Mouse (Mus musculus) heart, adult 18-20 months (tissue): ENCODE data around the gene Fbxo6. TPM values are rescaled to one million over a fixed set of nuclear protein-coding genes. Genes with fewer than 3 reads are reported as not detected.

Experiments
- DNase-seq, 2 experiments: peaks; one replicate each; pipeline ENCODE4 v3.0.0; 2021 to 2022; ENCODE audit warnings: mixed read lengths in 1 of 2
- total RNA-seq, 2 experiments: library from RNA; stranded (reverse); gene quantifications; 2 replicates each; pipeline ENCODE4 v1.2.3; 2021

Gene Fbxo6
- total RNA-seq, 2 experiments from 2014 or later = 41.0 to 42.1 TPM

DNA sequence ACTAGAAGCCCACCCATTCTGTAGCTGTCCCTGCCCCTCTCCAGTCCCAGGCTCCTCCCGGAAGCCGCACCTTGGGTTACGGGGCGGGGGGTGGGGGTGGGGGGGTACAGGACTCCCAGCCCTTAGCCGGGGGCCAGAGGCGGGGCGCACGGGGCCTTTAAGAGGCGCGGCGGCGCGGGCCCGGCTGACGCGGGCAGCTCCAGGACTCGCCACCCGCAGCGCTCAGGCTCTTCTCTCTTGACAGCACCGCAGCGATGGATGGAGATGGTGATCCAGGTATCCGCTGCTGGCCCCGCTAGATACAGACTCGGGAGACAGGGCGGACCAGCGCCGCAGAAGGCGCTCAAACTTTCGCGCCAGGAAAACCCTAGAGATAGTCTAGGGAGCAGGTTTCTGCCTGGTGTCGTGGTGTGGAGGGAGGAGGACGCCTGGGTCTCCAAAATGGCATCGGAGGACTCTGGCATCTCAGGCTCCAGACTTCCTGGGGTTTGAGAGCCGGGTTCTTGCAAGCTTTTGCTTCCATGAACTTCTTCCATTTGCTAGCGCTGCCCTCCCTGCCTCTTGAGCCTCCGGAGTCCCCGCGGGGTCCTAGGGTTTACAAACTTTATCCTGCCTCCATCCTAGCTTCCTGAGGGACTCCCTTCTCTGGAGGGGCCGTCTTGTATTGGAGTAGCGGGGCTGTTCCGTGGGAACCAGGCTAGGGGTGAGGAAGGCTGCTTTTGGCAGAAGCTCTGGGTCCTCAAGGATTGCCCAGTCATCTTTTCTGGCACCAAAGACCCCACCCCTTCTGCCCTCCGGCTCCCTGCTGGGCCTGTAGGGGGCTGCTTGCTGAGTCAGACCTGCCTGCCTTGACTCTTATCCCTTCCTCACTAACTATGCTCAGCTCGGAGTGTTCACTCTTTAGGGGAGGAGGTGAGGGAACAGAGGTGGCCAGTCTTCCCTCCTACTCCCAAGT lies 8.8 kb upstream of the Fbxo6 start, which contains the start of the genes Fbxo44 and Fbxo2:
TSS of gene Fbxo44 (minus strand) at position 47 of the 955 bp plus-strand sequence.
TSS of gene Fbxo2 (plus strand) at position 186 of the 955 bp plus-strand sequence.
- no peak for DNase-seq

DNA sequence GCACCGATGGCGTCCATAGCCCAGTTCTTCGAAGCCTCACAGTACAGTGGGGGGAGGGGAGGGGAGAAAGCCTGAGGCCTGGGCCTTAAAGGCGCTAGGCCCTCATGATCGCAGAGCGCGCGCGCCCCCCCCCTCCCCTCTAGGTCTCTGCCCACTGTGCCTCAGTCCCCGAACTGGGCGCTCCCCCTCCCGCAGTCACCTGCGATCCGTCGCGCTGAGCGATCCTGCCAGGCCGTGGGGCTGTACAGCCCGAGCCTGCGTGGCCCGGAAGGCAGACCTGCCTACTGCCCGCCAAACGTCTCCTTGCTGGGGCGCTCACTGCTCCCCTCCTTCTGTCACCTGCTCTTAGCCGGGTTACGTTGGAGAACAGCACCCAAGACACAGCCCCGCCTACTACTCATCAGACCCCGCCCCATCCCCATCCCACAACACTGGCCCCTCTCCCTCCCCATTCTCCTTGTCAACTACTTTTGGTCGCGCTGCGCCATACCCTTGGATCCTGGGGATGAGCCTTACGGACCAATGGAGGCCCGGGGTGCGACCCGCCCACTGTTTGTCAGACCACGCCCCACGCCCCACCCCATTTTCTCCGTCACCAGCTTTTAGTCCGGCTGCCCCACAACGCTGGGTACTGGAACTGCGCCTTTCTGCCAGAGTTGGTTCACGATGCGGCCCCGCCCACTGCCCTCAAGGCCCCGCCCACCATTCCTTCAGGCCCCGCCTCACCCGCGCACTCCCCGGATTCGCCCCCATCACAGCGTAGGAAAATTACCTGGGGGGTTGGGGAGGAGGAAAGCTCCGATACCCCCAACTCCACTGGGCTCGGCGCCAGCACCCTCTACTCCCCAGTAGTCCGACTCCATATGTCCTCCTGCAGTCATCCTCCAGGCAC lies 7.8 kb upstream of the Fbxo6 start:
- DNase-seq = peak; percentile 91 to 92

DNA sequence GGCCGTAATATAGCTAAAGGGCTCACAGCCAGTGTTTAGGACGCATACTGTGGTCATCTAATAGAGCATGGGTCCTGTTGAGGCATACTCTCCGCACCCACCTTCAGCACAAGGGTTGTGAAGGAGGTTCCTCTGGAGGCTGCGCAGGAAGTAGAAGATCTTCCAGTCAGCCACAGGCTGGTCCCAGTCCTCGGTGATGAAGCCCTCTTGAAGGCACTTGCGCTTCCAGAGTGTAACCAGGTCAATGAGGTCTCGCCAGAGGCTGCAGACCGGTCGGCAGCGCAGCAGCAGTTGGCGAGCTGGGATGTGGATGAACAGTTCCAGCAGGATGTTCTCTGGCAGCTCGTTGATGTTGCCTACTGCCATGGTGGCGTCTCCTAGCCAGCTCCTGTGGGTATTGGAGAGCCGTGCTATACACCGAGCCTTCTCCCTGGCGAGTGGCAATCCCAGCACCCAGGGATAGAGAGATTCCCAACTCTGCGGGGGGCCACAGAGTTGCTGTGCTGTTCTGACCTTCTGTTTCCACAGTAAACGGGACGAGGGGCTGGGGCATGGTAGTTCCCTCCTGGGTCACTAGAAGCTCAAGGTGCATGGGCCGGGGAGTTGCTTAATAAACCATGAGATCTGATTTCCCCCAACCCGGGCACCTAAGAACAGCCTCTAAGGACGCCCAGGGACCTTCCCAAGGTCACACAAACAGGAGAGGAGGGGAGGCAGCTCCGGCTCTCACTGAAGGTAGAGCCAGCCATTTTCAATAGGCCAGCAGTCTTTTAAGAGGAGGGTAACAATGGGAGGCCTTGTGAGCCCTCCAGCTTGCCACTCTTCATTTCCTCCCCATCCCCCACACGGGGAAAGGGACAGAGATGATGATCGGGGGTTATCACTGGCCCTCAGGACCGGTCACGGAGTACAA lies 6.8 kb upstream of the Fbxo6 start:
- no peak for DNase-seq

DNA sequence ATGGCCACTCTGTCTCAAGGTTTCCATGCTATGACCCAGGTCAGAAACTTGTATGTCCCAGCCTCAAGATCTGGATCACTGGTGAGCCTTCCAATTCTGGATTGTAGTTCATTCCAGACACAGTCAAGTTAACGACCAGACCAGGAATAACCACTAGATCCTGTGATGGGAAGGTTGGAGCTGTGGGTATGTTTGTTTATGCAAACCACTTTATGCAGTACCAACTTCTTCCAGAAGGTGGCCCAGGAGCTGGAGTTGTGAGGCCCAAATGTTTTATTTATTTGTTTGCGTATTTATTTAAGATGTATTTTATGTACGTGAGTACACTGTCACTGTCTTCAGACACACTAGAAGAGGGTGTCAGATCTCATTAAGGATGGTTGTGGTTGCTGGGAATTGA lies 3.0 kb upstream of the Fbxo6 start:
- DNase-seq = peak in 1 of 2 experiments; percentile 64

DNA sequence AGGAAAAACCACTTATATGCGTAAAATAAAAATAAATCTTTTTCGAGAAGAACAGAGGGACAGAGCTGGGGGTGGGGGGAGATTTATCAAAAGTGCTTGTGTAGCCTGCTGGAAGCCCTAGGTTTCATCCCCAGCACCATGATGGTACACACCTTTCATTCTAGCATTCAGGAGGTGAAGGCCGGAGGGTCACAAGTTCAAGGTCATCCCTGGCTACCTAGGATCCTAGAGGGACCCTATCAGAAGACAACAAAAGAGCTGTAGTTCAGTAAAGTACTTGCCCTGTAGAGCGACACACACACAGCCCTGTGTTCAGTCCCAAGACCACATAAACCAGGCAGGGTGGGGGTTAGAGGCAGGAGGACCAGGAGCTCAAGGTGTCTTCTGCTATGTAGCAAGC lies 2.1 kb upstream of the Fbxo6 start:
- no peak for DNase-seq

DNA sequence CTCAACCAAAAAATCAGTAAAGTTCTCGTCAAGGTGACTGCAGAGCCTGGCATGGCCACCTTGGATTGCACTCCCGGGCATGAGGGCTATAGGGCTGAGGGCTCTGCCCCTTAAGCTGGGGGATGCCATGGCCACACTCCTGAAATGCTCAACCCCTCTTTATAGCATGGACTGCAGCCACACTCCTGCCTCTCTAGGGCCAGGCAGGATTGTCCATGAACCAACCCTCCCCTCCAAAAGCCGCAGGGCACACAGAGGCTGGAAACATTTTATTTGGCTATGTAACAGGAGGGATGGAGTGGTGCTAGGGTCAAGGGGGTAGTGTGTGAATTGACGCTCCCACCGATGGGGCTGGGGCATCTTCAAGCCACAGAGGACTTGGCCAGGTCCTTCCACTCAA lies 607 bp upstream of the Fbxo6 start:
- no peak for DNase-seq

DNA sequence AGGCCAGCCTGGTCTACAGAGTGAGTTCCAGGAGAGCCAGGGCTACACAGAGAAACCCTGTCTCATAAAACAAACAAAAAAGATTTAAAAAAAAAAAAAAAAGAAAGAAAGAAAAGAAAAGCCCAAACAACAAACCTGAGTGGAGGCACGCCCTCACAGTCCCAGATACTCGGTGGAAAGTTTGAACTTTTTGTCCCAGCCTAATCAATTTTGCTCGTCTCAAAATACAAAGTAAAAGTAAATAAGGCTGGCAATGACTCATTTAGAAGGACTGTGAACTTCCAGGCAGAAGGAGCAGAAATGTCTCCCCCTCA lies 1.0 kb downstream of the Fbxo6 start:
- no peak for DNase-seq

DNA sequence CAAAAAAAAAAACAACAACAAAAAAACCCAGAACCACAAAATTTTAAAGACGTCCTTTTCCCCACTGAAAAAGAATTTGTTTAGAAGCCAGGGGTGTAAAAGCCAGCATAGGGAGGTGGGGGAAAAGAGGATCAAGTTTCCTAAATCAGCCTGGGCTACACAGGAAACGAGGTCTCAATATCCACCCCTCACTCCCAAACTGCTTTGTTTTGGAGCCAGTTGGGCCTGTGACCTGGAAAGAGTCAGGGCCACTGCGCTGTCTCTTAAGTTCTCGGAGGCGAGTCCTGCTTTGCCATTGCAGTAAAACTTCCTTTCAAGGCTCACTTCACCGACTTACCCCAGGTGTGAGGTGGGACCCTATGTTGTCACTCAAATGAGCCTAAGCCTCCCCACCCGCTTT lies 1.7 kb downstream of the Fbxo6 start:
- no peak for DNase-seq

DNA sequence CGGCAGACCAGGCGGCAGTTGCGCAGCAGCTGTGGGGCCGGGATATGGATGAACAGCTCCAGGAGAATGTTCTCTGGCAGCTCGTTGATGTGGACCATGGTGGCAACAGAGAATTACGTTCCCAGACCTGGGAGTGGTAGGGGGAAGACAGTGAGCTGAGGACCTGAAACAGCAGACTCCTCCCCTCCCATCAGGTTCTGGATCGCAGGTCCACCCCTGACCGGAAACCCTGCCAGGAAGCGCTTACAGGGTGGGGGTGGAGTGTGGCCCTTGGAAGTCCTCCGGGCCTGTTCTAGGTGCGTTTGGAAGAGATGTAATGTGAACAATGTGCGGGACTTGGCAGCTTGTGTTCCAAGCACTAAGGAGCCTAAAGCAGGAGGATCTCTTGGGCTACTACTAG lies 2.4 kb downstream of the Fbxo6 start:
- peak in 1 of 2 experiments; percentile 36 for DNase-seq

DNA sequence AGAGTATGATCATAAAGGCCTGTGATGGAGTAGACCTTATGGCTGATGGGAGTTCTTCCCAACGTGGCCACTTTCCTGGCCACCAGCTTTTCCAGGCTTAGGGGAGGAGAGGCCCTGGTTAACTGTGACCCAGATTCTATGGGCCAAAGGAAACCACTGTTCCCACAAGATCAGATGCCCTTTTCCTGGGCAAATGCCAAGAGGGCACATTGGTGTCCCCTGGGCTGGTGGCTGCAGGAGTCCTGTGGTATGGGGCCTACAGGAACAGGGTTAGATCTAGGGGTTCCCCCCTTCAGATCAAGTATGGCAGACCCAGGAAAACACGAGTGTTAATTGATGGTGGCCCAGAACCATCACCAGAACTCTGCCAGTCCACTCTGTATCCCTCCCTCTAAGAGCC lies 4.2 kb downstream of the Fbxo6 start:
- no peak for DNase-seq

DNA sequence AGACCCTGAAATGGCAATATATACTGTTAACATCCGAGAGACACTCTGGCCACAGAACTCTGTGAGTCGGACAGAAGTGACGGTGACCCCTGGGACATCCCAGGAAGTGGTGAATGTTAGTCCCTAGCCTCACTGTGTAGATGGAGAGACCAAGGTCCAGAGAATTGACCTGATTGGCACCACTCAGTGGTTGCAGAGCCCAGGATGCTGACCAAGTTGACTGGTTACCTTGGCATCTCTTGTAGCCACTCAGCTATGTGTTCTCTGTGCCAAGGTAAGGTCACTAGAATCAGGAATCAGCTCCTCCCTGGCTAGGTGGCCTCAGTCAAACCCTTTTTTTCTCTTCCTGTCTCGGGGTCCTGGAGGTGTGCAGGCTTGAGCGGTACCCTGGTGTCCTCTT lies 8.2 kb downstream of the Fbxo6 start:
- DNase-seq = no peak

DNA sequence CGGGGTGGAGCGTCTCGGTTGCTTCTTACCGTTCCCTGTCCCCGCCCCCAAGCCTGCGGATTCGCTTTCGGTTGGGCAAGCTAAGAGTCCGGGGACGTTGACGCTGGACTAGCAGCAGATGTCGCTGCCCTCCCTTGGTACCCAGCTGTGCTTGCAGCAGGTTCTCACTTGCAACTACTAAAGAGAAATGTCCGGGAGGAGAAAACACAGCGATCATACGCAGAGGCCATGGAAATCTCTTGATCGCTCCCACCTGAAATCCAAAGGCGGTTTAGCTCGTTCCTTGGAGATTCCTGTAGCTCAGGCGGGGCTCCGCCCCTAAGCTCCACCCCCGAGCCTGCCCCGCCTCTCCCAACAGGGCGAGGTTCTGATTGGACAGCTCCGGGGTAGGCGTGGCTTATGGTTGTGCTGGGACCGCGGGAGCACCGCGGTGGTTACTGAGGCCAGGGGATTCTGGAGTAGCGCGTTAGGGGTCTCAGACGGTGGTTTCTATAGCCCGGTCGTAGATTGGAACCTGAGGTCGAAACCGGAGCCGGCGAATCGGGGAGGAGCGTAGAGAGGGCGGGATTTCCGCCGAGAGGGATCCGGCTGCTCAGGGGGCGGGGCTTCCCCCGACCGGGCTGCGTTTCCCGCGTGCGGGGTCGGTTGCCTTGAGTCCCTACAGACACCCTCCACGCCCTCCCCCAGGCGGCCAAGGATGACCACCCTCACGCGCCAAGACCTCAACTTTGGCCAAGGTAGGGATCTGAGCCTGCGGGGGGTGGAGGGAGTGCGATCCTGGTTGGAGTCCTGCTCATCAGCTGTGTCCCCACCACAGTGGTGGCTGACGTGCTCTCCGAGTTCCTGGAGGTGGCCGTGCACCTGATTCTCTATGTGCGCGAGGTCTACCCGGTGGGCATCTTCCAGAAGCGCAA lies 11.6 kb downstream of the Fbxo6 start:
- DNase-seq = peak; percentile 96 to 97

DNA sequence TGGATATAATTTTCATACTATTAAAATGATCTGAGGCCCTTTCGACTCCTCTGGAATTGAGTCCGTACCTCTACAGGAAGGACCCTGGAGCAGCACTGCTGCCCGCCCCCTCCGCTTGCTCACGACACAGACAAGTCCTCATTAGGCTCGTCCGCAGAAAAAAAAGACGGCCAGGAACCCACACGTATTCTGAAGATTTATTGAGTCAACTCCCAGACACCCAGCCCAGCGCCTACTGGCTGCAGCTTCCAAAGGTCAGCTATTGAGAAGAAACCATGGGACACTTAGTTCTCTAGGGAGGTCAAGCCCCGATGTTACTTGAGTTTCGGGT lies 12.2 kb downstream of the Fbxo6 start:
- DNase-seq = no peak

DNA sequence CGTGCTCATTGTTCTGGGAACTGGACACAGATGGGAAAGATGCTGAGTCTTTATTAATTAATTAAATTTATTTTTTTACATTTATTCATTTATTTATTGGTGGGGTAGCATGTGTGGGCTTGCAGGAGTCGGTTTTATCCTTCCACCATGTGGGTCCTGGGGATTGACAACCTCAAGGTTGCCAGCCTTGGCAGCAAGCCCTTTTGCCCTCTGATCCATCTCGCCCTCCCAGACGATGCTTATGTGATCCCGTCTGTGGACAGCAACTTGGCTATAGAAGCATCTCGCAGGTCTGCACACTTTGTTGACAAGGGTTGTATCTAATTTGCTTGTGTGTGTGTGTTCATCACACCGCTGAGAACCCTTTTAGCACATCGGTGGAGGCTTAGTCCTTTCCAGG lies 14.4 kb downstream of the Fbxo6 start:
- DNase-seq = no peak

DNA sequence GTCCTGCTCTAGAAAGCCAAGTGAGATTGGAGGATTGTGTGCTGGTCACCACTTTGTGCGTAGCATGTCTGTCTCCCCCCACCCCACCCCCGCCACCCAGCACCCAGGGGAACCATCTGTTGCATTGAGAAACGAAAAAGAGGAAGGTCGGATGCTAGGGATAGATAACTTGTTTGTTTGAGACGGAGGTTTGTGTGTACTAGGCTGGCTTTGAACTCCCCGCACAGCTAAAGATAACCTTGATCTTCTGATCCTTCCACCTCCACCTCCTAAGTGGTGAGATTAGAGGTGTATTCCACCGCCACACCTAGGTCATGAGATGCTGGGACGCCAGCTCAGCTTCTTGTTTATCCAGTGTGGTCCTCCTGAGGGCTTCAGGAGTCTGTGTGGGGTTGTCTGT lies 17.0 kb downstream of the Fbxo6 start:
- no peak for DNase-seq

DNA sequence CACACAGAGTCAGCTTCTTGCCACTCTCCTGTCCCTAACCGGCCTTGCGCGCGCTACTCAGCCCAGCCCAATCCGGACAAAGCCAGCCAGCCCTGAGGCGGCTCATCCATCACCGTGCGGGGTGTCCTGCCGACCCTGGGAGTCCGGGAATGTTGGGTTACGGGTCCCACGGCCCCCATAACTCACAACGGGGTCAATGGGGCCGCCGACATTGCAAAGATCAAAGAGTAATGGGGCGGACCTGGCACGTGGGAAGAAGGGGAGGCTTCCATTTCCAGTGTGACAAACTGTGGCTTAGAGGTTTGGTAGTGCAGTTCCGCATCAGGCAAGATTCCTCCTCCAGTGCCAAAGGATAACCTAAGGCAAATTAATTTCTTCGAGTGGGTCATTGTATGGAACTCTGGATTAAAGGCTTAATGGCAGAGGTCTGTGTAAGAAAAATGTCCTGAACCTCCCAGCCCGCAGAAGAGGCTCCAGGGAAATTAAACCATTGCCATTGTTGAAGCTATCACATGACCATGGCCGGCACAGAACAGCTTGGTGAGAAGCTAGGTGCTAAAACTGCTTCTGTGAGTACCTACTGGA lies 20.4 kb downstream of the Fbxo6 start:
- DNase-seq = no peak

DNA sequence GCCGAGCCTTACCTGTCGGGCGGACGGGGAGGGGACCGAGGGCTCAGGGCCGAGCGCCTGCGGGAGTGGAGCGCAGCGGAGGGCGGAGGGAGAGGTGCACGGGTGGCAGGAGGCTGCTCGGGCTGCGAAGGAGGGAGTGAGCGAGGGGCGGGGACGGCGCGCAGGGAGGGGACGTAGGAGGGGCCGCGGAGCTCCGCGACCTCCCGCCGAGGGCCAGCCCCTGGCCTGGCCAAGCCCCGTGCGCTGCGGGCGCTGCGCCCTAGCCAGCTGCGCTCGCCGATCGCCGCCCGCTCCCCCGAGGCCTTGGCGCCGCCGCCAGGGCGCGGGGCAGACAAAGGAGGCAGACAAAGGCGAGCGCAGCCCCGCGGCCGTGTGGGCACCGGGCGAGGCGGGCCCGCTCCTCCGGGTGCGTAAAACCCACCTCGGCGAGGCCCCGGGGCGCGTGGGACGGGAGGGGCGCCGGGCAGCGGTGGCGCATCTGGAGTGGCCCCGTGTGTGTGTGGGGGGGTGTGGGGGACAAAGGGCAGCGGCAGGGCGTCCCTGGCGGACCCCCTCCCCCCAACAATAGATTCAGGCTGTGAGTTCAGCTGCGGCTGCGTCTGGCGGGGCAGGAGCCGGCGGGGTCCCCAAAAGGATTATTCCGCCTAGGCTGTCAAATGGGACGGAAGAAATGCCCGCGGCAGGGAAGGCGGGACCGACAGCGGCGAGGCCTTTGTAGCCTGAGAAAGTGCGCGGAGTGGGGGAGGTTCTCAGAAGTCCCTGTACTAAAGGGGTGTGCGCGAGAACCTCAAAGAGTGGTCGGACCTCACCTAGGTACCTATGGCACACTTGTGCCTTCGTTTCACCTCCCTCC lies 21.2 kb downstream of the Fbxo6 start, which contains the start of gene Draxin:
TSS of gene Draxin (minus strand) at position 138 of the 853 bp plus-strand sequence.
- DNase-seq = no peak

DNA sequence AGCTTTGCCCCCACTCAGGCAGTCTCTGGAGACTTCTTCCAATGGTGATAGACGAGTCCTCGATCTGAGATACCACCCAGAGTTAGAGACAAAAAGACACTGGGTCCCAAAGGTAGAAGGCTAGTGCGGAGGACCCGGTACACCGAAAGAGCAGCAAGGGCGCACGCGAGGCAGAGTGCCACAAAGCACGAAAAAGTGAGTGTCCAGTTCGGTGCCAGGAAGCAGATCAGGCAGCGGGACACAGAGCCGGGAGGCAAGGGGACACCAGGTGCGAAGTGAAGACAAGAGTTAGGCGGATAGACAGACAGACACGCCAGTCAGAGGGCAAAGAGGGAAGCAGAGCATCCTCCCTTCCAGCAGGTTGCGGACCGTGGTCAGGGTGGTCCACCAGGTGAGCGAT lies 21.8 kb downstream of the Fbxo6 start, which contains the start of gene Mad2l2:
TSS of gene Mad2l2 (plus strand) at position 252 of the 400 bp plus-strand sequence.
- DNase-seq = no peak

DNA sequence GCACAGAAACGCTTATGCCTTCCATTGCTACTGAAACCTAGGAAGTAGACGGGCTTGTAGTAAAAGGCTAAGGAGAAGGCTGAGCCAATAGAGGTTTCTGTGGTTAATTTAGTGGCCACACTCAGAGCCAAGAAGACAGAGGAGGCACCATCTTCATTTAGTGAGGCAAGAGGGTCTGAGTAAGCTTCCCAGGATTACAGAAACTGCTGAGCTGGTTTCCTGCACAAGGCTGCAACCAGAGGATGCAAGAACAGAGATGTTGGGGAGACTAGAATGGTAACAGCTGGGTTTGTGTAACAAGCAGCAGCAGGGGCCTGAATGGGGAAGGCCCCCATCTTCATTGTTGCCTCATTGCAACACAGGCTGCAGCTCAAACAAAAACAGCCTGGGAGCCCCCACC lies 23.3 kb downstream of the Fbxo6 start:
- DNase-seq = no peak
